Mouse (Mus musculus): ENCODE data around the gene Cdc34. TPM values are rescaled to one million over a fixed set of nuclear protein-coding genes. Genes with fewer than 3 reads are reported as not detected.

Gene Cdc34
- total and polyA plus RNA-seq, 2 experiments from 2014 or later = 71.3 to 76.7 TPM

DNA sequence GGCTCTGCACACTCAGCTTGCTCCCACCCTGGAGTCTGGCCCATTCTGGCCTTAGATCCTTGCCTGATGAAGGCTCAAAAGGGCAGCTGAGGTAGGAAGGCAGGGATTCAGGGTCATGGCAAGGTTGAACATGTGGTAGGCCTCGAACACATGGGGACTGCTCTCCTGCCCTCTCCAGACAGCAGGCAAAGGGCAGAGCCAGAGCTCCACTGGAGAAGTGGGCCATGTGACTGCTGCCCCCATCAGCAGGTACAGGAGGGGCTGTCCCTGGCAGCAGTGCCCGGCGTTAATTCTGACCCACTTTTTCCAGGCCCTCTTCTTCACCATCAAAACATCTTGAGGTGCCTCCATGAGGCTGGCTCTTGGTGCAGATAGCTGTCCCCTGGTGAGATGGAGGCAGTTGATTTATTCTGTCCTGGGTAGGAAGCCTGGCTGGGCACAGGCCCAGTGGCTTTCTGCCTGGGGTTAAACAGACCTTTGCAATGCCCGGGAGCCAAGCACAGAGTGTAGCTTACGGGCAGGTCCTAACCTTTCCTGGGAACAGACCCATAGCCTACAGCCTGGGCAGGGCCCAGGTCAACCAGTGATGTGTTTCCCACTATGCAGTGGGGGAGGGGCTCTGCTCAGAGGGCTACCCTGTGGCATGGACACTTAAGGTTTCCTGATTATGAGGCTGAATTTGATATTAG, 24.6 kb downstream of the Cdc34 start:
- Histone ChIP-seq H3K27me3 (ENCODE audit: insufficient read depth, low read length) (no peaks in the 10 kb centered on the region), H3K27ac (peak overlapping the region; percentile 45), H3K4me1 (ENCODE audit: insufficient read depth, low read length) (peaks cover 23% of the 10 kb centered on the region), H3K9me3 (ENCODE audit: low read length) (no peaks in the 10 kb centered on the region), H3K4me2 (ENCODE audit: low read depth, low read length) (peak overlapping the region; percentile 91), H3K36me3 (ENCODE audit: insufficient read depth, low read length) (peaks cover 21% of the 10 kb centered on the region), H3K4me3 (ENCODE audit: low read length) (peak overlapping the region; percentile 69), H3K9ac (replicated peaks; ENCODE audit: low read length) (peak overlapping the region; percentile 91; the same call in 1 of the 2 replicates)
- ATAC-seq (no peak), DNase-seq (ENCODE audit: low spot score) (no peak)
- TF ChIP-seq CTCF (IDR thresholded peaks at IDR 0.05; ENCODE audit: low read depth) = no peak
- WGBS = 66% methylated on average over 5 of the region's 5 CpGs

DNA sequence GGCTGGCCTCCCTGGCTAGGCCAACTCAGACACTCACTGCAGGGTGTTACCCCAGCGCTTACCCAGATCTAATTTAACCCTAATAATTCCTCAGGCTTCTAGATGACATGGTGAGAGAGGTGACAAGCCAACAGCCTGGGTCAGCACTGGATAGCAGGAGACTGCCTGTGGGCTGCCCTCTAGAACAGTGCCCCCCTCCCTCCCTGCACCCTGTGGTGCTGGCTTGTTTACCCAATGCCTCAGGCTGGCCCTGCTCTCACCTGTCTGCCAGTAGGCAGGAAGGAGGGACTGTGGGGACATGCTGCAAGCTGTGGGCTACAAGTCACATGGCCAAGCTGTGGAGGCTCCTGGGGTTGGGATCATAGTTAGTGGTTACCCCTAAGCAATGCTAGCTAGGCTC, 25.2 kb downstream of the Cdc34 start:
- H3K9ac ChIP-seq (replicated peaks; ENCODE audit: low read length) = peak overlapping the region; percentile 17; the same call in 1 of the 2 replicates
- TF ChIP-seq CTCF (IDR thresholded peaks at IDR 0.05; ENCODE audit: low read depth) = no peak
- peak overlapping the region; percentile 10; the same call in 1 of the 2 replicates for H3K4me3 ChIP-seq (ENCODE audit: low read length)
- H3K27ac ChIP-seq = no peak overlapping the region
- WGBS = 73% methylated on average over 1 of the region's 1 CpGs
- DNase-seq (ENCODE audit: low spot score) (no peak), ATAC-seq (no peak)
- no peaks in the 10 kb centered on the region for H3K9me3 ChIP-seq (ENCODE audit: low read length)
- H3K36me3 ChIP-seq (ENCODE audit: insufficient read depth, low read length) = peaks cover 27% of the 10 kb centered on the region
- H3K27me3 ChIP-seq (ENCODE audit: insufficient read depth, low read length) = no peaks in the 10 kb centered on the region
- peak overlapping the region; percentile 91 for H3K4me2 ChIP-seq (ENCODE audit: low read depth, low read length)
- H3K4me1 ChIP-seq (ENCODE audit: insufficient read depth, low read length) = peaks cover 23% of the 10 kb centered on the region

DNA sequence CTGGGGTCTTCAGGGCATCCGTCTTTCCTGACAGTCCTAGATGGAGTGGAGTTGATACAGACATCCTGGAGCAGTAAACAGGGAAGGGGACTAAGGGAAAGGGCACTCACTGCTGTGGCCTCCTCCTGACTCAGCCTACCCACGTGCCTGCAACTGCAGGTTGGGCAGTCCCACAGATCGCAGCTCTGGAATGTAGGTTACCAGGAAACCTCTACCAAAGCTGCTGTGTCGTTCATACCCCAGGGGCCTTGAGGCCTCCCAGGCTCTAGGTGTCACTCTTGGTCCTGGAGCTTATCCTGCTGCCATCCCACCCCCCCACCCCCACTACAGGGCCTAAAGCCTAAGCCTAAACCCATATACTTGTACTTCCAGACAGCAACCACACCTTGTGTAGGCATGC, 25.8 kb downstream of the Cdc34 start:
- H3K27me3 ChIP-seq (ENCODE audit: insufficient read depth, low read length) = no peaks in the 10 kb centered on the region
- H3K9ac ChIP-seq (replicated peaks; ENCODE audit: low read length) = peak overlapping the region; percentile 17; the same call in 1 of the 2 replicates
- 73% methylated on average over 4 of the region's 4 CpGs for WGBS
- peak overlapping the region; percentile 91; the same call in 1 of the 2 replicates for H3K4me2 ChIP-seq (ENCODE audit: low read depth, low read length)
- peak overlapping the region; percentile 10; the same call in 1 of the 2 replicates for H3K4me3 ChIP-seq (ENCODE audit: low read length)
- H3K9me3 ChIP-seq (ENCODE audit: low read length) = no peaks in the 10 kb centered on the region
- H3K36me3 ChIP-seq (ENCODE audit: insufficient read depth, low read length) = peaks cover 27% of the 10 kb centered on the region
- no peak for TF ChIP-seq CTCF (IDR thresholded peaks at IDR 0.05; ENCODE audit: low read depth)
- no peak for ATAC-seq
- H3K27ac ChIP-seq = no peak overlapping the region
- DNase-seq (ENCODE audit: low spot score) = no peak
- peaks cover 23% of the 10 kb centered on the region for H3K4me1 ChIP-seq (ENCODE audit: insufficient read depth, low read length)

DNA sequence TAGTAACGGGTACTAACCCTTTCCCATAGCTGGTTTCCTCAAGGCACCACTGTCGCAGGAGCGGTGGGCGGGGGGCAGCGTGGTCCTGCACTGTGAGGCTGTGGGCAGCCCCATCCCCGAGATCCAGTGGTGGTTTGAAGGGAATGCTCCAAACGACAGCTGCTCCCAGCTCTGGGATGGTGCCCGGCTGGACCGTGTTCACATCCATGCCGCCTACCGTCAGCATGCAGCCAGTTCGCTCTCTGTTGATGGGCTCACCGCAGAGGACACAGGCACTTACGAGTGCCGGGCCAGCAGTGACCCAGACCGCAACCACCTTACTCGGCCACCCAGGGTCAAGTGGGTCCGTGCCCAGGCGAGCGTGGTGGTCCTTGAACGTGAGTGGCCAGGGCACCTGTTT, 26.7 kb downstream of the Cdc34 start:
- Histone ChIP-seq H3K27ac (no peak overlapping the region), H3K4me1 (ENCODE audit: insufficient read depth, low read length) (peaks cover 23% of the 10 kb centered on the region), H3K9ac (replicated peaks; ENCODE audit: low read length) (no peak overlapping the region), H3K9me3 (ENCODE audit: low read length) (no peaks in the 10 kb centered on the region), H3K4me2 (ENCODE audit: low read depth, low read length) (0 out of 2 replicates have a peak overlapping the region, but pooled peaks have one; percentile 16), H3K4me3 (ENCODE audit: low read length) (no peak overlapping the region), H3K36me3 (ENCODE audit: insufficient read depth, low read length) (peaks cover 27% of the 10 kb centered on the region), H3K27me3 (ENCODE audit: insufficient read depth, low read length) (no peaks in the 10 kb centered on the region)
- no peak for TF ChIP-seq CTCF (IDR thresholded peaks at IDR 0.05; ENCODE audit: low read depth)
- 89% methylated on average over 21 of the region's 21 CpGs for WGBS
- no peak for DNase-seq (ENCODE audit: low spot score)
- no peak for ATAC-seq

DNA sequence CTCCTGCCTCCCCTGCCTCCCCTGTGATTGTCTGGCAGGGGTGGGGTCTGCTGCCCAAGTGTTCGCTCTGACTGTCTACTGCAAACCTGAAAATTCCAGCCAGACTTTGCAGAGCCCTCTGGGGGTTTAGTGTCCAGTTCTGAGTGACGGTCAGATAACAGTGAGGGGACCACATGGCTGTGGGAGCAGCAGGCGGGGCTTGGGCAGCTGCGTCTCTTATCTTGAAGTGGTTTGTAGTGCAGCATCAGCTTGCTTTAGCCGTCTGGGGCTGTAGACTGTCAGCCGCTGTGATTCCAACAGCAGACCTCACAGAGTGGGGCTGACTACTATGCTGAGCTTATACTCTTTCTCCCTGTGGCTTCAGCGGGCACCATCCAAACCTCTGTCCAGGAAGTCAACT, 27.3 kb downstream of the Cdc34 start:
- WGBS = 85% methylated on average over 7 of the region's 7 CpGs
- Histone ChIP-seq H3K9ac (replicated peaks; ENCODE audit: low read length) (no peak overlapping the region), H3K9me3 (ENCODE audit: low read length) (no peaks in the 10 kb centered on the region), H3K4me3 (ENCODE audit: low read length) (no peak overlapping the region), H3K4me2 (ENCODE audit: low read depth, low read length) (0 out of 2 replicates have a peak overlapping the region, but pooled peaks have one; percentile 16), H3K27me3 (ENCODE audit: insufficient read depth, low read length) (no peaks in the 10 kb centered on the region), H3K4me1 (ENCODE audit: insufficient read depth, low read length) (peaks cover 23% of the 10 kb centered on the region), H3K36me3 (ENCODE audit: insufficient read depth, low read length) (peaks cover 27% of the 10 kb centered on the region), H3K27ac (no peak overlapping the region)
- DNase-seq (ENCODE audit: low spot score) (no peak), ATAC-seq (no peak)
- TF ChIP-seq CTCF (IDR thresholded peaks at IDR 0.05; ENCODE audit: low read depth) = no peak

GRCm38 (mm10) chr10:79712029-79712428, 30.0 kb downstream of the Cdc34 start:
- H3K27me3 ChIP-seq (ENCODE audit: insufficient read depth, low read length) = no peaks in the 10 kb centered on the region
- no peak overlapping the region for H3K9ac ChIP-seq (replicated peaks; ENCODE audit: low read length)
- peak; percentile 5; the same call in 1 of the 2 replicates for ATAC-seq
- DNase-seq (ENCODE audit: low spot score) = no peak
- H3K4me1 ChIP-seq (ENCODE audit: insufficient read depth, low read length) = peaks cover 4% of the 10 kb centered on the region
- no peaks in the 10 kb centered on the region for H3K9me3 ChIP-seq (ENCODE audit: low read length)
- peak; percentile 39 for TF ChIP-seq CTCF (IDR thresholded peaks at IDR 0.05; ENCODE audit: low read depth)
- 73% methylated on average over 1 of the region's 1 CpGs for WGBS
- H3K36me3 ChIP-seq (ENCODE audit: insufficient read depth, low read length) = peaks cover 27% of the 10 kb centered on the region
- no peak overlapping the region for H3K4me2 ChIP-seq (ENCODE audit: low read depth, low read length)
- no peak overlapping the region for H3K4me3 ChIP-seq (ENCODE audit: low read length)
- H3K27ac ChIP-seq = no peak overlapping the region
